Mouse (Mus musculus) right cerebral cortex, postnatal 10 days (tissue): Measurements from ENCODE around the gene Mtfr2.
A peak's percentile ranks its signal among the peaks of the same experiment; 100 is the strongest.

Source experiments
- DNase-seq, 2 experiments: peaks; one replicate each; pipeline ENCODE4 v3.0.0; 2021; ENCODE audit warnings: low spot score in 2 of 2

Gene Mtfr2

DNA sequence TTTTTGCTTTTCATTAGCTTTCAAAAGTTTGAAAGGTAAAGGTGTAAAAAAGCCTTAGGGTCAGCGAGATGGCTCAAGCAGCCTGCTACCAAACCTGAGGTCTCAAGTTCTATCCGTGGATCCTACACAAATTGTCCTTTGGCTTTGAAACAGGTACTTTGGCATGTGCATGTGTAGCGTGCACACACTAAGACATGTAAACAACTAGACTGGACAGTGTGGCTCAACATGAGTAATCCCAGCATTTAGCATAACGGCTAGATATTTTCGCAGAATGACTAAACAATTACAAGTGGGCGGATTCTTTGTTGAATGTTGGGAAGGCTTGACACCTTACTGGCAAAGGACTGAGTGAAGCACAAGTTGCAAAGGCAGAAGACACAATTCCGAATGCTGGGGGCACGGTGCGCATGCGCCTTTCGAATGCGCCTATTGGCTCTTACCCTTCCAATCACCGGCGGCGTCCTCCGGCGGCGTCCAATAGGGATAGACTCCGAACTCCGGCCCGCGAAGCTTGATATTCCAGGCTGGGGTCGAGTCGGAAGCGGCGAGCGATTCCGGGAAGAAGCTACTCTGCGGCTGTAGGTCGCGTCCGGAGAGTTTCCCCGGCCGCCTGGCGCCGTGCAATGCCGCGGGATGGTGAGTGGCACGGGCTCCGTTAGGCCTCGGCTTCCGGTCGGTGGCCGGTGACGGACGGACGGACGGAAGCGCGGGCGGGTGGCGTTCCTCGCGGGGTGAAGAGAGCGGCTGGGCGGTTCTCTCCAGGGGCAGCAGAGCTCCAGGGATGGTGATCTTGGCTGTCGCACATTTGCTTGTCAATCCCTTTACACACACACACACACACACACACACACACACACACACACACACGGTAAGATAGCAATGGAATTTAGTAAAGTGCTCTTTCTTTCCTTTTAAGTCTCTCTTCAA is at the start of gene Mtfr2:
Gene Mtfr2, plus strand, starts transcription at position 486 of the 930 bp plus-strand sequence.
- DNase-seq = peak; percentile 95 to 97

DNA sequence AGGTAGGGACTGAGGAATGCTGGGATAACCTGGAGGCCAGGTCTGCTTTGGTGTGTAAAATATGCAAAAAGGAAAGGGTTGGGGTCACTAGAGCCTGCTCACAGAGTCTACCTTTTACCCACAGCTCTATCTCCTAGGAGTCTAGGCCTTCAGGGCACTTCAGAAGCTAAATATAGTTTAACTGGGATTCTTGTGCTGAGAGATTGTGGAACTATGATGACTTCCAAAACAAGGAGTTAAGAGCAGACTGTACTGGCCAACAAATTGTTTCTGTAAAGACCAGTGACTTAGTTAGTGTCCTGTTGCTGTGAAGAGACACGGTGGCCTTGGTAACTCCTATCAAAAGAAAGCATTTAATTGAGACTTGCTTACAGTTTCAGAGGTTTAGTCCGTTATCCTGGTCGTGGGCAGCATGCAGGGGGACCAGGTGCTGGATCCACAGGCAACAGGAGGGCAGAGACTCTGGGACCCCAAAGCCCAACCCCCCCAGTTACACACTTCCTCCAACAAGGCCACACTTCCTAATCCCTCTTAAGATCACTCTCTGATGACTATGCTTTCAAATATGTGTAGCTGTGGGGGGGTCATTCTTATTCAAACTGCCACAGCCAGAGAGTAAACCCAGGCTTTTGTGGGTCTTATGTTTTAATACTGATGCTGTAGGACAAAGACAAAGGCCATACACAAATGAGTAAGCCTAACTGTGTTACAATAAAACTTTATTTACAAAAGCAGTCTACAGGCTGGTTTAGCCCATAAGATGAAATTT is 49.2 kb upstream of the Mtfr2 start:
- DNase-seq = no peak

DNA sequence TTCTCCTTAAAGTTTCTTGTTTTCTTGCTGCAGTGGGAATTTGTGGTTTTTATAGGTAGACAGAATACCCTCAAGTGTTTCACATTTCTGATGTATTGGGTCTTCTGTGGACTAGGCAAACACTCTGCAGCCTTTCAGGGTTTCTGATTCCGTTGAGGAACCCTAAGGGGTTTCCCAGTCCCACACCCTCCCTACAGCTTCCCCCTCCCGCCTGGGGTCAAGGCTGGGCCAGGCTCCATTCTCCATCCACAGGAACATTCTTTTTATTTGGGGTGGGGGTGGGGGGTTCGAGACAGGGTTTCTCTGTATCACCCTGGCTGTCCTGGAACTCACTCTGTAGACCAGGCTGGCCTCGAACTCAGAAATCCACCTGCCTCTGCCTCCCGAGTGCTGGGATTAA is 48.5 kb upstream of the Mtfr2 start:
- no peak for DNase-seq

DNA sequence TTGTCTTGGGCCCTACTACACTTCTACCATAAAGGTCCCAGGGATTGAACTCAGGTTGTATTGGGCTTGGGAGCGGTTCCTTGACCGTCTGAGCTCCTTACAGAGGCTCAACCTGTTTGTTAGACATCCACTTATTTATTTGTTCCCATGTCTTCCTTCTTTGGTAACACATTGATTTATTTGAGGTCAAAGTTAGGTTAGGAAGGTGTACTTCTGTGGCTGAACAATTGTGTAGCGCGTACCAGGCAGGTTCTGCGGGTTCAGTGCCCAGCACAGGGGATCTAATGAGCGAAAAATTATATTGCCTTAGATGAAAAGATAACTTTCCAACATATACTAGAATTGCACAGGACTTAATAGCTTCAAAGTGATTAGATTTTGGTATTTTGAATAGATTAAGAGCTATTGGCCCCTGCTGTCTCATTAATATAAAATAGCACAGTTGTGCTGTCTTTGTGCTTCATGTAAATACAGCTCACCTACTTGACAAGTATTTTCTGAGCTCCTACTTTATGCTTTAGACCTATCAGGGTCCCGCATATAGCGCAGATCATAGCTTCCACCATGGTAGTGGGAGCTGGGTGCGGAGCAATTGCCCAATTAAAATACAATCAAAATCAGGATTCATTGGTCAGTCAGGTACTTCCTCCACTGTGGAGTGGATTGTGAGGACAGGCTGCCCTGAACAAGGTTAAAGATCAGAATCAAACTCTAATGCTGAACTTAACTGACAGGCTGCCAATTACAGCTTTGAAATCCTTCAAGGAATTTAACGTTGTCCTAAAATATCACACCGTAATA is 36.4 kb upstream of the Mtfr2 start:
- no peak for DNase-seq

DNA sequence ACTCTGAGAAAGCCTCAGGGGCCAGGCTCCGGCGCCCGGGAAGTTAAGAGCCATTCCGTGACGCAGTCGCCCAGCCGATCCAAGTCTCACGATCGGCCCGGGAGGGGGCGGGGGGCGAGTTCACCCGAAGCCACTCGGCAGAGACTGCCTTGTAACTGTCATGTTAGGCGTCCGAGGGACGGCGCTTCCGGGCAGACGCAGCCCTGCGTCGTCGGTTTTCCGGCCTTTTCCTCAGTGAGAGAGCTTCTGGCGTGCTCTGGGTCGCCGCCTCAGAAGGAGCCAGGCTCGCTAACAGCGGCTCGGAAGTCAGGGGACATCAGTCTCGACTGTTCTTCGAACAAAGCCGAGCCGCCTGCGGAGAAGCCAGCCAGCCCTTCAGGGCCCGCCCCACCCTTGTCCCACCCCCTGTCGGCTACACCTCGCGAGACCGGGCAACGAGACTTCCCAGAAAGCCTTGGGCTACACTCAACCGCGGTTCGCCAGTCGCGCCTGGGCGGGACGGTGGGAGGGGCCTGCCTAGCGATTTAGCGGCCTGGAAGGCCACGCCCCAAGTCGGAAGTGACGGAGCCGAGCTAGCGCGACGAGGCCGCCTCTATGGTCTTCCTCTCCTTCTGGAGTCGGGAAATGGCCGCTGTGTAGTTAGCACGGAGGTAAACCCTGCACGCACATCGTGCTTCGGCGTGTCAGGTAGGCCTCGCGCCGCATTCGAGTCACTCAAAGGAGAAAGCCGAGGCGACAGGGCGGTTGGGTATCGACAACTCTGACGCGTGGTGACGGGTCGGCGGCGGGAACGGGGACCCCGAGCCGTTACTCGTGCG is 35.4 kb upstream of the Mtfr2 start, which contains the start of gene Bclaf1:
Gene Bclaf1, plus strand, starts transcription at position 552 of the 818 bp plus-strand sequence.
- DNase-seq = peak; percentile 100

DNA sequence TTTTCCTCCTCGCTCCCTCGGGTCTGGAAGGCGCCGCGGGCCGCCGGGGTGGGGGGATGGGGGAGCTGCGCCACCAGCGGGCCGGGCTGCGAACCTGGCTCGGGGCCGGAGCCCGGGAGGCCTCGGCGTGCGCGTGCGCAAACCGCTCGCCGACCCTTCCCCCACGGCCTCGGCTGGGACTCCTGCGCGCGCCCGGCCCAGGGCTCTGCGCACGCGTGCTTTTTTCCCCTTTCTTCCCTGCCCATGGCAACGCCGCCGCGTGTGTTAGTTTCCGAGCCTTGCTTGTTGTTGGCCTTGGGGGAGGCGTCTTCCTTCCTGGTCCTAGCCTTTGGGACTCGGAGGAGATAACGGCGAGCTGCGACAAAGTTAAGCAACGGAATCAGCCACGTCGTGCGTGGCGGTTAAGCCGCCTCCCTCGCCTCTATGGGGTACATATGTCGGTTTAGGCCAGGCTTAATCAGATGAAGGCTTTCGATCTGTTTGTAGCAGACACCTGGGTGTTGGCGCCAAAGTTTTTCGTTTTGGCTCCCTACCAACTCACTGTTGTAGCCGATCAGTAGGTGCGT is 34.8 kb upstream of the Mtfr2 start:
- peak; percentile 94 to 95 for DNase-seq

DNA sequence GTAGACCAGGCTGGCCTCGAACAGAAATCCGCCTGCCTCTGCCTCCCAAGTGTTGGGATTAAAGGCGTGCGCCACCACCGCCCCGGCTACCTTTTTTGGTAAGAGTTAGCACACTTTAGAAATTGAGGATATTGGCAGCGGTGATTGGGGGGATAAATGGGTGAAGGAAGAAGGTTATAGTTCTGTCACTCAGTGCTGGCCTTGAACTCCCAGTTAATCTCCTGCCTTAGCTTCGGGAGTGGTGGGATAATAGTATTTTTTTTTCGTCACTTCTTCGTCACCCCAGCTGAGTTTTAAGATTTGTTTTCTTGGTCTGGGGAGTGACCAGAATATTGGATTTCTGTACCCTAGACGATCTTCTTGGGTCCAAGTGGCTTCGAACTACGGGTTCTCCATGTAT is 34.1 kb upstream of the Mtfr2 start:
- DNase-seq = no peak

DNA sequence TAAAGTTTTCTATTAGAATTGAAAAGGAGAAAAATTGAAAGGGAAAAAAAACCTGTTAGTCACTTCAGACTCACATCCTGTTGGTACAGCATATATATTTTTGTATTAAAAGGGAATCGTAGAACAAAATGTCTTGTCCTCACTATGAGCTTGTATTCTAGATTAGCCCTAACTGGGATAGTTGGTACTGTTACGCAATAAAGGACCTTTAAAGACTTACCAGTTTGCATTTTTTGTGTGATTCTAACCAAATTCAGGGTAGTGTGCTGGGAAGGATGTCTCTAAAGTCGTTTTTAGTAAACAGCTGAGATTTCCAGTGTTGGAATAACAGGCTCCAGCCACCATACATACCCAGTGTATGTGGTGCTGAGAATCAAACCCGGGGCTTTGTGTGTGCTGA is 33.6 kb upstream of the Mtfr2 start:
- DNase-seq = no peak

DNA sequence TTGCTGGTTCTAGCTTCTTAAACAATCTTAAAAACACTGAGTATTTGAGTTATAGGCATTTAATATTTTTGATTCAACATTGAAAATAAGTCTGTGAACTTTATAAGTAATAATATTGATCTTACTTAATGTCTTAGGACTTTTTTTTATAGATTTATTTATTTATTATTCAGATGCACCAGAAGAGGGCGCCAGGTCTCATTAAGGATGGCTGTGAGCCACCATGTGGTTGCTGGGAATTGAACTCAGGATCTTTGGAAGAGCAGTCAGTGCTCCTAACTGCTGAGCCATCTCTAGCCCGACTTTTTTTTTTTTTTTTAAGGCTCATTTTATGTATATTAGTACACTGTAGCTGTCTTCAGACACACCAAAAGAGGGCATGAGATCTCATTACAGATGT is 32.8 kb upstream of the Mtfr2 start:
- DNase-seq = no peak

DNA sequence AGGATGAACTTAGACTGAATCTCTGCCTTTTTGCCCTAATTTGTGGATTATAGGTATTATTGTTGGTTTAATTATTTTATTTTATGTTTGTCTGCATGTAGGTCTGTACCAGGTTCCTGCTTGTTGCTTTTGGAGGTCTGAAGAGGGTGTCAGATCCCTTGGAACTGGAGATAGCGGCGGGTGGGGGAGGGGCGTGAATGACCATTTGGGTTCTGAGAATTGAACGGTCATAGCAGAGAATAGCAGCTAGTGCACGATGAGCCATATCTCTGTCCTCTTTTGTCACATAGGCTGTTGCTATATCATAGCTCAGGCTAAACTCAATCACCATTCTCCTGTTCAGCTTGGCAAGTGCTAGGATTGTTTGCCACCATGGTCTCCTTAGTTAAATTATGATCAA is 30.1 kb upstream of the Mtfr2 start:
- no peak for DNase-seq

DNA sequence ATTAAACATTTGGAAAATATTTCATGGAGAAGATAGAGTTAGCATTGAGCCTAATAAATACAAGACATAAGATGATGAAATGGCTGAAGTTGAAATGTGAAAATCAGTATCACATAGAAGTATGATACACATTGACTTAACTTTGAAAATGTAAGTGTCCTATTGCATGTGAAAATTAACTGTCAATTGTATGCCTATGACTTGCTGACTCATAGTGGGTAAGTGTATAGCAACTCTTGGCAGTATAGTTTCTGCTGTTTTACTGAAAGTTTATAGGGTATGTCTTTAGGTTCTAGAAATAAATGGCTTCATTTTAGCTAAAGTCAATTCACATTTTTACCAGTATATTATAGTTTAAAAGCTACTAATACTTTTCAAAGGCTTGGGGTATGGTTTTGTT is 21.3 kb upstream of the Mtfr2 start:
- no peak for DNase-seq

DNA sequence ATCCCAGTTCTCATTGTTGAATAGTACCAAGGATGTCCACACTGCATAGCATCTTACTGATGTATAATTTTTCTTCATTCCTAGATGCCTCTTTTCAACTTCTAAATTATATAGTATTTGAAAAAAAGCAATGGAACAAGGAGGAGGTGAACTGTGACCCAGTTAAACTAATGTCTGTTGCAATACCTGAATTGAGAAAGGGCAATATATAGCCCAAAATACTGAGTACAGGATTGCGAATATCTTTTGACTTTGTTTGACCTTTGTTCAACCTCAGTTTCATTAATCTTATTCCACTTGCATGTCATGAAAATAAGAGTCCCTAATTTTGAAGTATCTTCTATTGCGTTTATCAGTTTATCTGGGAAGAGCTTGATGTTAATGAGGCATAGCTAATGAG is 16.3 kb upstream of the Mtfr2 start:
- DNase-seq = no peak

DNA sequence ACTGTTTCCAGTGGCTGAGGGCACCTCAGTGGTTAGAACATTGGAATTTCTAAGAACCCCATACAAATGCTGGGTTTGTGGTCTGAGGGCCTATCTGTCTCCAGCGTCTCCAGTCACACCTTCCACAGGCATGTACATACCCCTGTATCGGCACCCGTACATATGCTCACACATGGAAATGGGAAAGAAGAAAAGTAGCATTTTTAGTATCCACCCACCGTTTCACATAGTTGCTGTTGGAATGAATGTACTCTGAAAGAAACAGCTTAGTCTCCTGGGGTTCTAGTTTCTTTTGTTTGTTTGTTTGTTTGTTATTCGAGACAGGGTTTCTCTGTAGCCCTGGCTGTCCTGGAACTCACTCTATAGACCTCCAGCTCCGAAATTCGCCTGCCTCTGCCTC is 9.7 kb upstream of the Mtfr2 start:
- DNase-seq = no peak

DNA sequence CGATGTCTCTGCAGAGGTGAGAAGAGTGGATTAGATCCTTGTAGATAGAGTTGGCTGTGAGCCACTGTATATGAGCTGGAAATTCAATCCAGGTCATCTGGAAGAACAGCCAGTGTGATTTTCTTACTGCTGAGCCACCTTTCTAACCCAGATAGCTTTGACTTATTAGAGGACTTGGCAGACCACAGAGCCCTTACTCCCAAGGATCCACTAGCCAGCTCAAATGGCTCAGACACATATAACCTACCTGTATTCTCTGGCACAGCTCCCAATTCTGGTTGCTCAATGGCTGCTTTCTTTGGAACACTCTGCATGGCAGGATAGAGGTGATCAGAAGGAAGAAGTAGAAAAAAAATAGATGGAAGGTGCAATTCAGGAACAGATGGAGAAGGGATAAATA is 1.8 kb upstream of the Mtfr2 start:
- DNase-seq = no peak

DNA sequence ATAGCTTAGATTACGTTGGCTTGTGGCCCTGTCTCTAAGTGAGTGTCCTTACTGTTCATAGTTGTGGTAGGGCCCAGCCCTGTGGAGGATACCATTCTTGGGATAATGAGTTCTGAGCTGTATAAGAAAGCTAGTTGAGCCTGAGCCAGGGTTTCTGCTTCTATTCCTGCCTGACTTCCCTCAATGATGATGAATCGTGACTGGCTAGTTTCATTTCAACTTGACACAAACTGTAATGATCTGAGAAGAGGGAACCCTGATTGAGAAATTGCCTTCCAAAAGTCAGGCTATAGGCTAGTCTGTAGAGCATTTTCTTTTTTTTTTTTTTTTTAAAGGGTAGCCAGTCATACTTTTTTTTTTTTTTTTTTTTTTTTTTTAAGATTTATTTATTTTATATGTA is 1.3 kb downstream of the Mtfr2 start:
- no peak for DNase-seq

DNA sequence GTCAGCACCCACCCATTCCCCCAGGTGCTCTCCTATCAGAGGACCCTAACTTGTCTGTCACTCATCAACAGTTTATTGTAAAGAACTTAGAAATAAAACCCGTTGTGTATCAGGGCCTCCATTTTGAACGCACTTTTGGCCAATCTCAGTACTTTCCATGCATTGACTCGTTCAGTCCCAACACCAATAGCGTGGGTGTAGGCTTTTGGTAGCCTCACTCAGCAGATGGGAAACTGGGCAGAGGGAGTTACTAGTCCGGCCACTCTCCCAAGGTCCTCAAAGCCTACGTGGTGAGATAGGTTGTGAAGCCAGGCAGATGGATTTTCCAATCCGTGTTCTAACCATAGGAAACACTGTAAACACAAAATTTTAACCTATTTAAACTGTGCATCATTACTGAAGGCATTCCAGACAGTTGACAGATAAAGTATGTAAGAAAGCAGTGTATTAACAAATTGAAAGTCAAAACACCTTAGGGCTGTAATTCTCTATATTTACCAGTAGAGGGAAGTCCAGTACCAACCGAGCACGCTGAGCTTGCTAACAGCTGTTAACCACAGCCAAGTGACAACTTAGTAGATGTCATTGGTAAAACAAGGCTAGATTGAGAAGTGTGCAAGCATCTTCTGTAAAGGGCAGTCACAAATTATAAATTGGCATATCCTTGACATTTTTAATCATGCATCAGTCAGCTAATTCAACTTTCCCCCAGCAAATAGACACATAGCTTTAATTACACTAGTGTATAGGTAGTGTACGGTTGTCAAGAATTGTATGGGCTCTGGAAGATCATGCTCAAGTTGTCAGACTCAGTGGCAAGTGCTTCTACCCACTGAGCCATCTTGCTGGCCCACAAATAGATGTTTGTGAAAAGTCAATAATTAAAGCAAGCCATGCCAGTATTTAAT is 14.2 kb downstream of the Mtfr2 start:
- no peak for DNase-seq

DNA sequence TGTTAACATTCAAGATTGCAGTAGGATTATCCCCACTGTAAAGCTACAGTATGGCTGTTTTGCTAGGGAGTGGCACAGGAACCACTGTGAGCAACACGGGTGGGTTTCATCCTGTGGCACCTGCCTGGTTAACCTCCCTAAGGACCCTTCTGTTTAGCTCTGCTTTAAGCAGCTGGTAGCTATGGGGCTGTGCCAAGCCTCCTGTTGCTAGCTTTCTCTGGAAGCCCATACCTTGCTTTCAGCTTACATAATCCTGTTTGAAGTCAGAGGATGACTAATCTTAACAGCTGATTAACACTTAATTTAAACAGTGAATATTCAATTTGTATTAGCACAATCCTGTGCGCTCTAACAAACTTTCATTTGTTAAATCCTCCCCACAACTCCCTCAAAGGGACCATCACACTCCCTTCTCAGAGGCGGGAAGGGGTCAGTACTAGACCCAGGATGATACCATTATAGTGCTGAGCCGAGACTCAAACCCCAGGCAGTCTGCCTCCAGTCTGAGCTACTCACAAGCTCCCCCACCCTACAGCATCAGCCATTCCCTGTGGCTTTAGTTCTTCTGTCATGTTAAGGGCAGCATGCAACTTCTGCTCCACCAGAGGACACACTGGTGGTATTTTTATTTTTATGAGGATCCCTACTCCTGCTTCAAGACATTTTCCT is 15.0 kb downstream of the Mtfr2 start:
- no peak for DNase-seq

DNA sequence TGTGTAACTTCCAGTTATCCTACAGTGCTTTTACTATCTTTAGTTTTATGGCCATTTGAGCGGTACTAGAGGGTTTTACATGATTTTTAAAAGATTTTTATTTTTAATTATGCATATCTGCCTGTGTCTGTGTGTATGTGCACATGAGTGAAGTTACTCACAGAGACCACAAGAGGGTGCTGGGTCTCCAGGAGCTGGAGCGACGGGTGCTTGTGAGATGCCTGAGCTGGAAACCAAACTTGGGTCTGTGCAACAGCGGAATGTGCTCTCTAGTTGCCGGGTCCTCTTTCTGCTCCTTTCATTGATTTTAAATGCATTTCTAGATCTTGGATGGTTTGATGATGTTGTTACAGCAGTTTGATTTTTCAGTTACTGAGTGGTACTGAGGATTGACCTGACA is 24.5 kb downstream of the Mtfr2 start:
- no peak for DNase-seq

DNA sequence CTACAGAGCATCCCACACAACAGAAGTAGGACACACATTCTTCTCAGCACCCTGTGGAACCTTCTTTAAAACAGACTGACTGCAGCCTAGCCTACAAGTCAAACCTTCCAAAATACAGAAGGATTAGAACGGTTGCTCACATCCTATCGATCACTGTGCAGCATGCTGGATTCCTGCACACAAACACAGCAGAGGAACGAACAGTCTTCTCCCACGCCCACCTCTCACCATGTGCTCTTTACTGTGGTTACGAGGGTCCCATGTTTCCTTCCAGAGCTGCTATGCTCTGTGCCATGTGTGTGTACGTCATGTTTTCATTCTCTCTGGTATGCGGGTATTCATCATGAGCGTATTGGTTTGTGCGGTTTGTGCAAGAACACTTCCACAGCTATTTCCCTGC is 30.1 kb downstream of the Mtfr2 start:
- no peak for DNase-seq
